21 mouse cellular contexts compared by ENCODE assay signal in genomic region chr7:66055356-66055755, GRCm38 (mm10). TPM values are rescaled to one million over a fixed set of nuclear protein-coding genes. Genes with fewer than 3 reads are reported as not detected.
DNase-seq lines count a peak whose midpoint lies in the region; ATAC-seq and TF ChIP-seq lines count a peak whose summit lies in the region.
"Not testable (repeated sequence)": the region's sequence is repeated elsewhere in the genome, so short reads cannot be mapped to it uniquely, and the experiment has no call there.
"Had no signal": no experiment of that assay in that cellular context is flagged by ENCODE, and none has a peak within 500 bp of the region (broad histone marks: within the 10 kb centered on the region; RNA-seq: fewer than 3 reads in every experiment).

No protein-coding gene starts in this region.

- ATAC-seq in embryonic facial prominence, embryonic 11.5 days (replicated peaks; ENCODE audit: insufficient number of reproducible peaks, low FRiP score, low TSS enrichment, low read depth); hindbrain, embryonic 14.5 days (ENCODE audit: low FRiP score): not testable (repeated sequence)

- peak; percentile 14 for DNase-seq in CD4-positive helper T cell, adult 2 months (ENCODE audit: low read depth, low spot score)
- peak; percentile 80 for DNase-seq in NIH3T3 (ENCODE audit: low read depth)
- peak; percentile 38 for DNase-seq in c-Kit-positive CD71-positive TER-119-positive erythroid progenitor cells, embryonic 14.5 days (ENCODE audit: low spot score)
- peak; percentile 75 for DNase-seq in embryonic facial prominence, embryonic 11.5 days (ENCODE audit: low spot score)
- peak; percentile 77 for DNase-seq in hindbrain, embryonic 14.5 days (ENCODE audit: low spot score)
- not testable (repeated sequence) for DNase-seq in left cerebral cortex, adult 2 months (ENCODE audit: extremely low spot score in 1 of 2, low spot score in 2 of 2)
- peak; percentile 13 for DNase-seq in lung, postnatal 14 days
- peak; percentile 77 for DNase-seq in retina, embryonic 14.5 days (ENCODE audit: low spot score)

- 7% methylated on average over 2 of the region's 2 CpGs for WGBS in embryonic facial prominence, embryonic 11.5 days
- WGBS in hindbrain, embryonic 14.5 days = 10% methylated on average over 2 of the region's 2 CpGs

- not testable (repeated sequence) for H3K4me3 ChIP-seq in embryonic facial prominence, embryonic 11.5 days (ENCODE audit: low read depth, low read length); hindbrain, embryonic 14.5 days (replicated peaks; ENCODE audit: low read length); left cerebral cortex, adult 2 months

- not testable (repeated sequence) for H3K27me3 ChIP-seq in embryonic facial prominence, embryonic 11.5 days (ENCODE audit: control insufficient read depth, insufficient read depth, low read length); hindbrain, embryonic 14.5 days (ENCODE audit: control insufficient read depth, insufficient read depth, low read length)

- intact Hi-C loops in left cerebral cortex, adult 2 months (cut with DNase I) = loop anchor here (1.0 to 5.0 kb wide), 2 partner anchors 323 to 351 kb away; no protein-coding TSS in a partner anchor

- not testable (repeated sequence) for H3K9me3 ChIP-seq in embryonic facial prominence, embryonic 11.5 days (replicated peaks; ENCODE audit: control insufficient read depth, low read length); hindbrain, embryonic 14.5 days (ENCODE audit: control insufficient read depth, low read length)

- not testable (repeated sequence) for H3K36me3 ChIP-seq in embryonic facial prominence, embryonic 11.5 days (replicated peaks; ENCODE audit: control insufficient read depth, insufficient read depth, low read depth, low read length); hindbrain, embryonic 14.5 days (replicated peaks; ENCODE audit: control insufficient read depth, insufficient read depth)

- H3K4me2 ChIP-seq in embryonic facial prominence, embryonic 11.5 days (ENCODE audit: low read depth, low read length); hindbrain, embryonic 14.5 days (replicated peaks): not testable (repeated sequence)

- H3K27ac ChIP-seq in embryonic facial prominence, embryonic 11.5 days (replicated peaks; ENCODE audit: low read depth, low read length); hindbrain, embryonic 14.5 days; left cerebral cortex, adult 2 months: not testable (repeated sequence)

- peak; percentile 83 for TF ChIP-seq CTCF in left cerebral cortex, adult 2 months (IDR thresholded peaks at IDR 0.05)

- not testable (repeated sequence) for H3K9ac ChIP-seq in embryonic facial prominence, embryonic 11.5 days (replicated peaks; ENCODE audit: low read length); hindbrain, embryonic 14.5 days

- H3K4me1 ChIP-seq in embryonic facial prominence, embryonic 11.5 days (ENCODE audit: control insufficient read depth, insufficient read depth, low read length); hindbrain, embryonic 14.5 days (replicated peaks; ENCODE audit: control insufficient read depth, insufficient read depth, low read length): not testable (repeated sequence)

RNA-seq across cellular contexts. Expression of gene Snrpa1, which starts 3.4 kb away (rescaled TPM):
- polyA plus RNA-seq in embryonic facial prominence, embryonic 11.5 days (2014; fragmentation: Nextera tagmentation; extraction: Ambion mirVana) = 252 and 276 TPM in 2 replicates
- 119 and 124 TPM in 2 replicates for polyA plus RNA-seq in hindbrain, embryonic 14.5 days (2014; fragmentation: Nextera tagmentation; extraction: Ambion mirVana)
- total RNA-seq in left cerebral cortex, adult 2 months (2021) = 10 to 100 TPM; 36.8 to 37.0 TPM

RNA-seq across cellular contexts. Expression of gene Gm45213, which starts 12.0 kb away (rescaled TPM):
- polyA plus RNA-seq in embryonic facial prominence, embryonic 11.5 days (2014; fragmentation: Nextera tagmentation; extraction: Ambion mirVana) = not detected in 2 replicates
- not detected in 2 replicates for polyA plus RNA-seq in hindbrain, embryonic 14.5 days (2014; fragmentation: Nextera tagmentation; extraction: Ambion mirVana)
- not detected for total RNA-seq in left cerebral cortex, adult 2 months (2021)
- total RNA-seq: adrenal gland, postnatal 10 days; layer of hippocampus, postnatal 36 days; left cerebral cortex, postnatal 4 days; megakaryocyte, adult 5-6 weeks; monocyte, adult 5-6 weeks had no signal
- polyA plus RNA-seq: CD4-positive, CD25-positive, alpha-beta regulatory T cell, adult 4 months; forebrain, embryonic 13.5 days; heart, embryonic 16.5 days; hindbrain, embryonic 13.5 days; large intestine, adult 2 months; liver, embryonic 13.5 days; neural tube, embryonic 14.5 days; thymus, adult 2 months had no signal

RNA-seq across cellular contexts. Expression of gene Selenos, which starts 24.1 kb away (rescaled TPM):
- polyA plus RNA-seq in embryonic facial prominence, embryonic 11.5 days (2014; fragmentation: Nextera tagmentation; extraction: Ambion mirVana) = 81.7 and 88.3 TPM in 2 replicates
- polyA plus RNA-seq in hindbrain, embryonic 14.5 days (2014; fragmentation: Nextera tagmentation; extraction: Ambion mirVana) = 80.3 and 88.0 TPM in 2 replicates
- 10 to 100 TPM; 46.5 to 47.5 TPM for total RNA-seq in left cerebral cortex, adult 2 months (2021)

RNA-seq across cellular contexts. Expression of gene Chsy1, which starts 54.0 kb away (rescaled TPM):
- polyA plus RNA-seq in embryonic facial prominence, embryonic 11.5 days (2014; fragmentation: Nextera tagmentation; extraction: Ambion mirVana) = 23.8 and 26.7 TPM in 2 replicates
- 15.7 and 17.2 TPM in 2 replicates for polyA plus RNA-seq in hindbrain, embryonic 14.5 days (2014; fragmentation: Nextera tagmentation; extraction: Ambion mirVana)
- 10 to 100 TPM; 15.6 to 17.3 TPM for total RNA-seq in left cerebral cortex, adult 2 months (2021)
